Mouse (Mus musculus): Measurements from ENCODE around the gene Ranbp1. TPM values are rescaled to one million over a fixed set of nuclear protein-coding genes. Genes with fewer than 3 reads are reported as not detected.

The Ranbp1 gene
- polyA plus RNA-seq, 1 experiment from 2014 or later: 512 TPM

DNA sequence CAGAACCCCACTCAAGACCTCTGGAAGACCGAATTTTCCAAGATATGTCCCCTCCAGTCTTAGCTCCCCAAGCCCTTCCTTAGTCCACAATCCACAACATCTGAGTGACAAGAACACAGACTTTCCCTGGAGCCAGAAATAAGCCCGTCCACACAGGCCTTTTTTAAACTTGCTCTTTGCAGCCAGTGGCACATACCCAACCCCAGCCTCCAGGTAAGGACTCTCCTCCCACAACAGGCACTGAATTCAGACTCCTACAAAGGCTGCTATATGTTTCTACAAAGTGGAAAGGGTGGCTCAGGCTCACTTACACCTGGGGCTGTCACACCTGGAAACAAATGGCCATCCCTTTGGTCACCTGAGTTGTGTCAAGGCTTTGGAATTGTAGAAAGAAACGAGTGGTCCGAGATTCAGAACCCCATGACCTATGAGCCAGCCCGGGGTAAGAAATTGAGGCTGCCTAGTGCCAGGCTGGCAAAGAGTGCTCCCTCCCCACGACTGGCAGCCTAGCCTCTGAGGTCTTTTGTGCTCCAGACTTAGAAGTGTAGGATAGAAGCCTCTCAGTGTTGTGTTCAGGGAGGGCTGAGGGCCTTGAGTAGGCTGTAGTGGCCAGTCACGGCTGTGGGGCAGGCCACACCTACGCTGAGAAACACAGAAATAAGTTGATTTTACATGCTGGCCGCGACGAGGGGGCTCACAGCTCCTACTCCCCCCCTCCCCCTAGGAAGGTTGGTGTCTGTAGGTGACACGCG is 14.4 kb downstream of the Ranbp1 start:
- ATAC-seq (ENCODE audit: insufficient number of reproducible peaks, low FRiP score): peak; percentile 8; the same call in 1 of the 2 replicates
- peak overlapping the region; percentile 92 for H3K27ac ChIP-seq (ENCODE audit: poor library complexity, severe bottlenecking)
- peaks cover 58% of the 10 kb centered on the region for H3K4me1 ChIP-seq (replicated peaks)
- H3K4me3 ChIP-seq: peak overlapping the region; percentile 88
- H3K36me3 ChIP-seq: peaks cover 20% of the 10 kb centered on the region
- peak overlapping the region; percentile 91 for H3K4me2 ChIP-seq
- H3K9ac ChIP-seq: peak overlapping the region; percentile 87
- H3K9me3 ChIP-seq (replicated peaks): no peaks in the 10 kb centered on the region
- H3K27me3 ChIP-seq (replicated peaks): no peaks in the 10 kb centered on the region
- WGBS: 19% methylated on average over 13 of the region's 13 CpGs

DNA sequence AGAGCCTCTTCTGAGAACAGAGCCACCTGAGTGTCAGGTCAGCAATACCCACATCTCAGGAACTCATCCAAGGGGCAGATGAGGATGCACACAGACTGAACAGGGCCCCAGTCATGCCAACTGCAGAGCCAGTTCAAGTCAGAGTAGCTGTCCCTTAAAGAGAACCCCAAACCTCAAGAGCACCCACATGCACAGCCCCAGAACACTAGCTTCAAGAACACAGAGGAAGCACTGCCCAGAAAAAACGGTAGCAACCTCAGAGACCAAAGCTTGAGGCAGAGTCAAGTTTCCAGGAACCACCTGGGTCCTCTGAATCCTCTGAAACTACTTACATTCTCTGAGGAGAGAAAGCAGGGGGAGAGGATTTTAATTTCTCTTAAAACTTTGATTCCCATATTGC is 15.1 kb downstream of the Ranbp1 start:
- 41% methylated on average over 1 of the region's 1 CpGs for WGBS
- no peak for ATAC-seq (ENCODE audit: insufficient number of reproducible peaks, low FRiP score)
- peak overlapping the region; percentile 87 for H3K9ac ChIP-seq

DNA sequence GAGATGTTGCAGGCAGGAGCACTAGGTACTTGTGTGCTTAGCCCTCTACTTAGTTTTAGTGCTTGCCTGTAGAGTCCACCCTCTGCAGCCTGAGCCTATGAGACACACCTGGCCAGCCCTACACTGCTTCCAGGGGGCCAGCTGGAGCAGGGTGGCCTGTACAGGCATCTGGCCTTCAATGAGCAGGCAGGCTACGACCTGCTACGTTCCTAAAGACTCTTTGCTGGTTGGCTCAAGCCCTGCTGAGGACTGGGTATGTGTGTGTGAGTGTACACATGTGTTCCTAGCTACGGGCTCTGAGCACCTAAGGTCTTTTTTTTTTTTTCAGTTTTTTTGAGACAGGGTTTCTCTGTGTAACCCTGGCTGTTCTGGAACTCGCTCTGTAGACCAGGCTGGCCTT is 17.1 kb downstream of the Ranbp1 start:
- WGBS: 80% methylated on average over 4 of the region's 4 CpGs
- no peak for ATAC-seq (ENCODE audit: insufficient number of reproducible peaks, low FRiP score)
- Histone ChIP-seq H3K36me3 (peaks cover 26% of the 10 kb centered on the region), H3K4me1 (replicated peaks) (peaks cover 74% of the 10 kb centered on the region), H3K9me3 (replicated peaks) (no peaks in the 10 kb centered on the region), H3K27ac (ENCODE audit: poor library complexity, severe bottlenecking) (peak overlapping the region; percentile 95; the same call in 1 of the 2 replicates), H3K4me3 (no peak overlapping the region), H3K27me3 (replicated peaks) (no peaks in the 10 kb centered on the region), H3K4me2 (no peak overlapping the region), H3K9ac (0 out of 2 replicates have a peak overlapping the region, but pooled peaks have one; percentile 21)

More for the DNA sequence above, 15.1 kb downstream of the Ranbp1 start:
- H3K9me3 ChIP-seq (replicated peaks): no peaks in the 10 kb centered on the region
- peak overlapping the region; percentile 88 for H3K4me3 ChIP-seq
- no peaks in the 10 kb centered on the region for H3K27me3 ChIP-seq (replicated peaks)
- no peak overlapping the region for H3K27ac ChIP-seq (ENCODE audit: poor library complexity, severe bottlenecking)
- peak overlapping the region; percentile 91 for H3K4me2 ChIP-seq
- peaks cover 65% of the 10 kb centered on the region for H3K4me1 ChIP-seq (replicated peaks)
- peaks cover 17% of the 10 kb centered on the region for H3K36me3 ChIP-seq

DNA sequence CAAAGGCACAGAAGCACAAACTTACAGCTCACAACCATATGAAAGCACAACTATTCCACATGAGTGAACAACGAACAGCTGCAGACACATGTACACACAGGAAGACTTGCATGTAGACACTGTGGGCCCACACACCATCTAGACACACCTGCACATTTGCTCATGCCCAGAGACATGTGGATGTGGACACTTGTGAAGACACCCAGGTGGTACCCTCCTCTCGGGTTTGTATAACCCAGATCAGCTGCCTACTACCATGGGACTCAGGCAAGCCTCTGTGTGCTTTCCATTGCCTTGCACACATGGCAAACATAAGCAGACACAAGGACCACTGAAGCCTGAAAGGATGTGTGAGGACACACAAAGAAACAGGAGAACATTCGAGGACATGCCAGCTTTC is 17.5 kb downstream of the Ranbp1 start:
- H3K4me3 ChIP-seq: no peak overlapping the region
- WGBS: 82% methylated on average over 3 of the region's 3 CpGs
- no peak for ATAC-seq (ENCODE audit: insufficient number of reproducible peaks, low FRiP score)
- H3K9ac ChIP-seq: peak overlapping the region; percentile 21; the same call in 1 of the 2 replicates
- H3K36me3 ChIP-seq: peaks cover 30% of the 10 kb centered on the region
- peak overlapping the region; percentile 95 for H3K27ac ChIP-seq (ENCODE audit: poor library complexity, severe bottlenecking)
- no peaks in the 10 kb centered on the region for H3K27me3 ChIP-seq (replicated peaks)
- peaks cover 70% of the 10 kb centered on the region for H3K4me1 ChIP-seq (replicated peaks)
- peak overlapping the region; percentile 66 for H3K4me2 ChIP-seq
- no peaks in the 10 kb centered on the region for H3K9me3 ChIP-seq (replicated peaks)

DNA sequence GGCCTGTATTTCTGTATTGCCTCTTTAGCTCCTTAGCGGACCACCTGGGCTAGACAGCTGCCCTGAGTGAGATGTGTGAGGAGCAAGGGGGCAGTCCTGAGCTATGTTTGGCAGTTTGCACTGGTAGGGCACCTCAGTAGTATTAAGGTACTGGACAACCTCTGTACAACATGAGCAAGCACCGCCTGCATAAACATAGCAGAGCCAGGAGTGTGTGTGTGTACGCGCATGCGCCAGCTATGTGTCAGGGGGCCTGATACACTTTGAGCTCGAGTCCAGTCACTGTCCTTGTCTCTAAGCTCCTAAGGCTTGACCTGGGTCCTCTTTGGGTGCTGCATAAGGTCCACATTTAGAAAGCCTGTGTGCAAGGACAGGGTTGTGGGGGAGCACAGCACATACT is 17.9 kb downstream of the Ranbp1 start:
- H3K4me1 ChIP-seq (replicated peaks): peaks cover 65% of the 10 kb centered on the region
- H3K27me3 ChIP-seq (replicated peaks): no peaks in the 10 kb centered on the region
- peak overlapping the region; percentile 17; the same call in 1 of the 2 replicates for H3K9ac ChIP-seq
- H3K36me3 ChIP-seq: peaks cover 34% of the 10 kb centered on the region
- no peaks in the 10 kb centered on the region for H3K9me3 ChIP-seq (replicated peaks)
- 72% methylated on average over 6 of the region's 6 CpGs for WGBS
- peak overlapping the region; percentile 95 for H3K27ac ChIP-seq (ENCODE audit: poor library complexity, severe bottlenecking)
- H3K4me3 ChIP-seq: 0 out of 2 replicates have a peak overlapping the region, but pooled peaks have one; percentile 27
- no peak for ATAC-seq (ENCODE audit: insufficient number of reproducible peaks, low FRiP score)
- peak overlapping the region; percentile 66 for H3K4me2 ChIP-seq

DNA sequence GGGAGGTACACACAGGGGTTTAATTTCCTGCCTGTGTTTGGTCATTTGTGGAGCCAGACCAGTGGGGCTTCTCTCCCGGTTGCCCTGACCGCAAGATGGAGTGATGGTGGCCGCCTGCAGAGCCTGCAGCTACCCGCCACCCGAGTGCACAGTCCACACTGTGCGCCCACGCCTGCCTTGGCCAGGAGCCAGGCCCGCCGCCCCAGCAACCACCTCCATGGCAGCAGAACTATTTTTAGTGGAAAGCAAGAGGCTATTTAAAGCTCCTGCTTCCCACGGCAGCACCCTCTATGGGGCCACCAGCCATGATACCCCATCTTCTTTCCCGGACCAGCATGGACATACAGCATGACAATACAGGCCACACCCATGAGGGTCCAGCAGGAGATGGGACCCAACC is 18.9 kb downstream of the Ranbp1 start:
- no peaks in the 10 kb centered on the region for H3K27me3 ChIP-seq (replicated peaks)
- peak overlapping the region; percentile 66 for H3K4me2 ChIP-seq
- ATAC-seq (ENCODE audit: insufficient number of reproducible peaks, low FRiP score): peak; percentile 44
- peaks cover 44% of the 10 kb centered on the region for H3K36me3 ChIP-seq
- H3K4me1 ChIP-seq (replicated peaks): peaks cover 63% of the 10 kb centered on the region
- no peaks in the 10 kb centered on the region for H3K9me3 ChIP-seq (replicated peaks)
- 26% methylated on average over 11 of the region's 11 CpGs for WGBS
- peak overlapping the region; percentile 95 for H3K27ac ChIP-seq (ENCODE audit: poor library complexity, severe bottlenecking)
- peak overlapping the region; percentile 27 for H3K4me3 ChIP-seq
- peak overlapping the region; percentile 55 for H3K9ac ChIP-seq

DNA sequence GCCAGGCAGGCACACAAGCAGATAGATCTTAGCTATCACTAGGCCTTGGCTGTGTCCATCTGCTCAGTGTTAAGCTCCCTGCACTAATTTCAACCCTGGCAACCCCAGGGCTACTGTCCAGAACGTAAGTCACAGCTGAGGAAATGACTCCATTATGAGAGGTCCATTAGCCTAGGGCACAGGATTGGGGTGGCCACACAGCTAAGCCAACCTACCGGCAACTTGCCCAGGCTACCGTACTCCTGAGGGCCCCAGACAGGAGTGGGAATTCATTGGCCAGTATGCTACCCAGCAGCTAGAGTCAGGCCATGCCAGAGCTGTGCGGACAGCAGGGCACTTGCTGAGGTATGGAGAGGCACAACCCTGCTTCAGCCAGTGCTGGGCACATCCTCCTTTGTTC is 19.7 kb downstream of the Ranbp1 start:
- Histone ChIP-seq H3K4me3 (peak overlapping the region; percentile 27; the same call in 1 of the 2 replicates), H3K4me1 (replicated peaks) (peaks cover 58% of the 10 kb centered on the region), H3K36me3 (peaks cover 52% of the 10 kb centered on the region), H3K4me2 (peak overlapping the region; percentile 66), H3K27ac (ENCODE audit: poor library complexity, severe bottlenecking) (peak overlapping the region; percentile 95), H3K27me3 (replicated peaks) (no peaks in the 10 kb centered on the region), H3K9me3 (replicated peaks) (no peaks in the 10 kb centered on the region), H3K9ac (peak overlapping the region; percentile 55)
- 86% methylated on average over 4 of the region's 4 CpGs for WGBS
- ATAC-seq (ENCODE audit: insufficient number of reproducible peaks, low FRiP score): no peak

DNA sequence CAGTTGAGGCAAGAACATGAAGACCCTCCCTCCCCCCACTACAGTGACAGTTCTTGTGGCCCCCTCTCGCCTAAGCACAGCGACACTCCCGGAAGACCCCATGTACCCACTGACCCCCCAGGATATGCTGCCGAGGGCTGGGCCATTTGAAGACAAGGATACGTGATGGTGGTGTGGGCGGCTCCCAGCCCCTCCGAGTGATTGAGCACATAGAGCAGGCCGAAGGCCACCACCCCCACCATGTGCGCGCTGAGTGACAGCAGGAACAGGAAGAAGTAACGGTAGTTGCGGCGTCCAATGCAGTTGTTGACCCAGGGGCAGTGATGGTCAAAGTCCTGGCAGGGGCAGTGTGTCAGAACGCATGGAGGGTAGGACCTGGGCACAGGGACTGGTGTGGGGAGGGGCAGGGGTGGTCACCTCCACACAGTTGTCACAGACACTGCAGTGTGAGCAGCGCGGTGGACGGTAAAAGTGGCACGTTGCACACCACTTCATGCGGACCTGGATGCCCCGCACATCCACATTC is 20.6 kb downstream of the Ranbp1 start:
- Histone ChIP-seq H3K9ac (no peak overlapping the region), H3K4me3 (no peak overlapping the region), H3K27me3 (replicated peaks) (no peaks in the 10 kb centered on the region), H3K27ac (ENCODE audit: poor library complexity, severe bottlenecking) (no peak overlapping the region), H3K4me2 (no peak overlapping the region), H3K9me3 (replicated peaks) (no peaks in the 10 kb centered on the region), H3K4me1 (replicated peaks) (peaks cover 49% of the 10 kb centered on the region), H3K36me3 (peaks cover 58% of the 10 kb centered on the region)
- ATAC-seq (ENCODE audit: insufficient number of reproducible peaks, low FRiP score): no peak
- WGBS: 92% methylated on average over 20 of the region's 20 CpGs

DNA sequence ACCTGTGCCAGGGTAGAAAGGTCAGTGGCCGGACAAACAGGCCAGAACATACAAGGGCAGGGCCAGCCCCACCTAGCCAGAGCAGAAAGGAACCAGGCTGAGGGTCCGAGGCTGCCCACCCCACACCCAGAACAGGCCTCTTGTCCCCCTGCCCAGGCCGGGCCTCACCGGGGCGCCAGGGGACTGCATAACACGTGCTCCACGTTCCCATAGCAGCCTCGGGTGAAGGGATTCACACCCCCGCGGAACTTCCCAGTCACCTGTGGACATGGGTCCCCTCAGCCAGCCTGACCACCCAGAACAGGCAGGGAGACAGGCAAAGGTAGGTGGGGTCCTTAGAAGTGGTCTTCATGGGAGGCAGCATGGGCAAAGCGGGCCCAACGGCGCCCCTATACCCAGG is 21.3 kb downstream of the Ranbp1 start:
- Histone ChIP-seq H3K9me3 (replicated peaks) (no peaks in the 10 kb centered on the region), H3K36me3 (peaks cover 65% of the 10 kb centered on the region), H3K9ac (no peak overlapping the region), H3K27me3 (replicated peaks) (no peaks in the 10 kb centered on the region), H3K4me1 (replicated peaks) (peaks cover 48% of the 10 kb centered on the region), H3K4me3 (no peak overlapping the region), H3K27ac (ENCODE audit: poor library complexity, severe bottlenecking) (no peak overlapping the region), H3K4me2 (no peak overlapping the region)
- no peak for ATAC-seq (ENCODE audit: insufficient number of reproducible peaks, low FRiP score)
- 89% methylated on average over 13 of the region's 13 CpGs for WGBS

DNA sequence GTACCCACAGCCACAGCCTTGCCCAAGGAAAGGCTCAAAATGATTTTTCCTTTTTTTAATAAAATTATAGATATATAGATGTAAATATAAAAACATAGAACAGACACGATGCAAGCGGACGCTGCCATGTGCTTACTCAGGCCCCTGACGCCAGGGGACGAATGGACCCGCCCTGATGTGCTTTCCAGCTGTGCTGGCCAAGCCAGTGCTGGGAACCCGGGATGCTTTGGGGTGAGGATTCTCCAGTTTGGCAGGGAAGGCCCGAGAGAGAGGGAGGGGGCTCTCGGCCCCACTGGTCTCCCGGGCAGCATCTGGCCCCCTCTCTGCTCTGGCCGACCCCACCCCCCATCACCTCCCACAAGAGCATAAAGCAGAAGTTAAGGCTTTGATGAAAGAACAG is 26.3 kb downstream of the Ranbp1 start:
- Histone ChIP-seq H3K27ac (ENCODE audit: poor library complexity, severe bottlenecking) (no peak overlapping the region), H3K27me3 (replicated peaks) (no peaks in the 10 kb centered on the region), H3K36me3 (peaks cover 65% of the 10 kb centered on the region), H3K4me3 (no peak overlapping the region), H3K9ac (no peak overlapping the region), H3K9me3 (replicated peaks) (no peaks in the 10 kb centered on the region), H3K4me1 (replicated peaks) (peaks cover 17% of the 10 kb centered on the region), H3K4me2 (no peak overlapping the region)
- ATAC-seq (ENCODE audit: insufficient number of reproducible peaks, low FRiP score): no peak
- WGBS: 84% methylated on average over 11 of the region's 11 CpGs

DNA sequence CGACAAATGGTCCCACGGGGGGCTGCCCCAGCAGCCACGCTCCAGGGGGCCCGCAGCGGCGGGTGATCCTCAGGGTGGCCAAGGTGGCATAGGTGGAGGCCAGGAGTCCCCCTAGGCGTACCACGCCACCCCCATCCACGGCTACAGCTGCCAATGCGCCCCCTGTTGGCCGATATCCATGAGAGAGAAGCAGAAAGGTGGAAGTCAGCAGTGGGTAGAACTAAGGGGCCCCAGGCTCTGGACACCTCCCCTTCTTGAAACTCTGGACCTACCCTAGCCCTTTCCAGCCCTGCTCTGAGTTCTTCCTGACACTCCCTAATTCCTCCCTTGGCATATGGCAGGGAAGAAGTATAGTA is 27.0 kb downstream of the Ranbp1 start:
- no peak overlapping the region for H3K27ac ChIP-seq (ENCODE audit: poor library complexity, severe bottlenecking)
- peaks cover 15% of the 10 kb centered on the region for H3K4me1 ChIP-seq (replicated peaks)
- H3K4me2 ChIP-seq: no peak overlapping the region
- ATAC-seq (ENCODE audit: insufficient number of reproducible peaks, low FRiP score): no peak
- 71% methylated on average over 11 of the region's 11 CpGs for WGBS
- no peak overlapping the region for H3K4me3 ChIP-seq
- peaks cover 59% of the 10 kb centered on the region for H3K36me3 ChIP-seq
- no peaks in the 10 kb centered on the region for H3K9me3 ChIP-seq (replicated peaks)
- no peak overlapping the region for H3K9ac ChIP-seq
- no peaks in the 10 kb centered on the region for H3K27me3 ChIP-seq (replicated peaks)

Measured in heart, embryonic 12.5 days (tissue).